Mouse (Mus musculus) kidney, postnatal 10 days (tissue): Measurements from ENCODE around the gene Nfam1.

Source experiments
- DNase-seq: peaks from one replicate; pipeline ENCODE4 v3.0.0; 2021; ENCODE audit warnings: mixed read lengths

Gene Nfam1

GRCm38 (mm10) chr15:82958253-82958701, 74.8 kb downstream of the Nfam1 start:
- DNase-seq, result peak; percentile 61

- DNase-seq, result no peak
Observed at GRCm38 (mm10) chr15:82956721-82957120, 76.4 kb downstream of the Nfam1 start.

DNA sequence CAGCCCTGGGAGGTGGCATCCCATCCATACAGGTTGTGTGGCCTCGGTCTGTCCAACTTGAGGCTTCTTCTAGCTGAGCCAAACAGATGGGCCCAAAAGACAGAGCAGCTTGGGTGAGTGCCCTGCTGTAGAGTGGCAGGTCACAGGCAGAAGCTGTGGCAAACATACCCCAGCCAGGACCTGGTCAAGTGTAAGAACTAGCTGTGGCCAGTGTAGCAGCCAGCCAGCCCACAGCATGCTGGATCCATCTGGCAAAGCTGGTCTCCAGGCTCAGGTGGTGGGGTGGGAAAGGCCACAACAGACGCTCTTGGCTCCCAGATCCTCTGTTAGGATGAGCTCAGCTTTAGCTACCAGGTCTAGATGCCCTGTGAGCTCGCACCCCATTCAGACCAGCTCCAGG, 76.8 kb downstream of the Nfam1 start:
- DNase-seq, result no peak

GRCm38 (mm10) chr15:82955286-82955685, 77.8 kb downstream of the Nfam1 start:
- DNase-seq, result no peak

DNA sequence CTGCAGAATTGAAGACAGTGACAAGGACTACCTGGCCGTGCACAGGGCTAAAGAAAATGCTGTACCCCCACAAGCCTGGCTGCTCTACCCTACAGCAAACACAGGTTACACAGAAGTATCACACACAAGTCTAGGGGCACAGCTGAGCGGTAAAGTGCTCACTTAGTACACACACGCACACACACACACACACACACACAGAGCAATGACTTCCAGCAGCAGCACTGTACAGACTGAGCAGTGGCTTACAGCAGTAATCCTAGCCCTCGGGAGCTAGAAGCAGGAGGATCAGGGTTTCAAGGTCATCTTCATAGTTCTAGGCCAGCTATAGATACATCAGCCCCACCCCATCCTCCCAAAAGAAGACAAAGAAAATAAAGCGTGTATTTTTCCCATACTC, 79.1 kb downstream of the Nfam1 start:
- DNase-seq, result no peak

- DNase-seq, result no peak
Observed at GRCm38 (mm10) chr15:82953096-82953495, 80.0 kb downstream of the Nfam1 start.

DNA sequence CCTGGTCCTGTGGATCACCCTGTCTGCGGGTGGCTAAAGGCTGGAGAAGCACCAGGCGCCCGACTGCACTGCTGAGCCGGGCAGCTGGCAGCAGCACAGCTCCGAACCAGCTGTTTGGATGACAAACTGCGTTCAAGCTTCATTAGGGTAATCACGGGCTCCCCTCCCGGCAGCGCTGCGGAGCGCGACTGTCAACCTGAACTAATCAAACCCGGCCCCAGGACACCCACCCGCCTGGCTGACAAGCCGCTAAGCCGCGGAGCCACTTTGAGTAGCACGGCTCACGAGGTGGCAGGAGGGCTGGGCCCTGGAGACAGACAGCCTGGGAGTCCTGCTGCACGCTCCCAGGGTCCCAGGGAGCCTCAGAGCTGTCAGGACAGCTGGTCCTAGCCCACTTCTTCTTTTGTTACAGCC, 80.8 kb downstream of the Nfam1 start:
- DNase-seq, result no peak

DNA sequence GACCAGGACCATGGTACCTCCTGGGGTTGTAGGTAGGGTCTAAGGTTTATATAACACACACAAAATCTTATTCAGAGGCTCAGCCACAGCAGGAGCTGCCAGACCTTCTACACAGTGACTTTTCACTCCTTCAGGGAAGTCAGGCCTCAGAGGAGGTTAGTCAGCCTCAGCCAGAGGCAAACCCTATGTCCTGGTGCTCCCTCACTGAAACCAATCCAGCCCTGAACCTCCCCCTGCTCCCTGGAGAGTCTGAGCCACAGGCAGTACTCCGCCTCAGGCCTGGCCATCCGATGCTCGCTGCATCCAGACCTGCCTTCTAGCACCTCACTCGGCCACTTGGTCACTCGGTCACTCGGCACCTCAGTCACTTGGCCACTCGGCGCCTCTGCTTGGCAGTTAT, 82.9 kb downstream of the Nfam1 start:
- no peak for DNase-seq

GRCm38 (mm10) chr15:82947431-82947830, 85.7 kb downstream of the Nfam1 start:
- DNase-seq, result peak; percentile 57

GRCm38 (mm10) chr15:82944479-82945195, 88.5 kb downstream of the Nfam1 start:
- DNase-seq, result peak; percentile 49
